ENCODE assay signal across 22 mouse cellular contexts in the genomic region with DNA sequence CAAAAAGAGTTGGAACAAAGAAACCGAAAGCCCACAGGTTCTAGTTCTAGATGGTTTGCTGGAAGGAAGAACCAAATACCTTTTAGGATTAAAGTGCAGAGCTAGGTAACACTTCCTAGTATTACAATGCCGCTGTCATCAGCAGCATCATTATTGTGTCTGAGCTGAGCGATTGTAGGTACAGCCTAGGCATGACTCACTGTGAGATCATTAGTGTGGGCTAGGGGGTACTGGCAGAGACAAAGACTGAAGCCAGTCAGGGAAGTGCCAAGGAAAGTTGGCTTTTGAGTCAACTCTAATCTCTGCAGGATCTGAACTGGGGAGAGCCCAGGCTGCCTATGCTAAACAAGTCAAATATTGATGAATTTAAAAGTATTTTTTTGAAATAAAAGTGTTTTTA.
DNase-seq lines count a peak whose midpoint lies in the region; TF ChIP-seq lines count a peak whose summit lies in the region.
"Had no signal": no experiment of that assay in that cellular context is flagged by ENCODE, and none has a peak within 500 bp of the region (broad histone marks: within the 10 kb centered on the region; RNA-seq: fewer than 3 reads in every experiment).

No protein-coding gene starts in this region.

- H3K79me2 ChIP-seq in C2C12 (ENCODE audit: control insufficient read depth, insufficient read depth), result no peaks in the 10 kb centered on the region

- no peak for TF ChIP-seq CTCF in C2C12 (IDR thresholded peaks at IDR 0.05; ENCODE audit: control insufficient read depth, insufficient read depth, insufficient read length)

- H3K36me3 ChIP-seq in C2C12 (ENCODE audit: control insufficient read depth, insufficient read depth), result no peaks in the 10 kb centered on the region
- H3K36me3 ChIP-seq: G1E had no signal

- no peak overlapping the region for H3K4me3 ChIP-seq in C2C12 (ENCODE audit: insufficient read depth, poor library complexity, severe bottlenecking)

- H3K79me3 ChIP-seq in C2C12 (ENCODE audit: low read depth), result no peaks in the 10 kb centered on the region

- no peak overlapping the region for H3ac ChIP-seq in C2C12 (ENCODE audit: control insufficient read depth, insufficient read length, low read depth)

- DNase-seq in 3T3-L1 (ENCODE audit: low read depth, low spot score) (peak; percentile 76), NIH3T3 (ENCODE audit: low read depth) (peak; percentile 17)
- DNase-seq in thymus, postnatal 10 days (ENCODE audit: low spot score in 2 of 2), result no peak
- no peak for DNase-seq in heart, postnatal 4 days
- DNase-seq in layer of hippocampus, postnatal 14 days (ENCODE audit: low spot score in 2 of 2), result no peak
- DNase-seq: adrenal gland, adult 2 months; adrenal gland, adult 8-10 months; adrenal gland, postnatal 10 days; adrenal gland, postnatal 14 days; adrenal gland, postnatal 25 days; adrenal gland, postnatal 36 days; B cell, adult 2 months; cerebellum, adult 11 months; cerebellum, adult 11-12 months; cerebellum, adult 18-20 months; cerebellum, adult 2 months; cerebellum, adult 8-10 months; cerebellum, adult 9-10 months had no signal

- no peaks in the 10 kb centered on the region for H3K27me3 ChIP-seq in C2C12 (ENCODE audit: control insufficient read depth, insufficient read depth, insufficient read length)
- H3K27me3 ChIP-seq: CH12.LX, Patski had no signal

TF ChIP-seq in C2C12, 6 proteins besides CTCF, POLR2A, EP300 and RAD21:
- TF ChIP-seq MAX (IDR thresholded peaks at IDR 0.05) (no peak), USF1 (IDR thresholded peaks at IDR 0.05; ENCODE audit: low read depth) (no peak), MYOG (IDR thresholded peaks at IDR 0.05; ENCODE audit: control insufficient read depth, extremely low read depth, insufficient read length) (no peak), MYOD1 (IDR thresholded peaks at IDR 0.05; ENCODE audit: control insufficient read depth, insufficient read length, low read depth) (peak; percentile 21), FOSL1 (IDR thresholded peaks at IDR 0.05; ENCODE audit: insufficient read depth, low read length, poor library complexity, severe bottlenecking) (peak; percentile 69), CEBPB (IDR thresholded peaks at IDR 0.05; ENCODE audit: low read depth) (no peak)
TF ChIP-seq in C2C12: peak in this region for 2.

Comparison
In these comparisons a context has a peak if more than half of its experiments do, and no peak if none do; other contexts are left out.
1. DNase-seq: peak in 3T3-L1 (single experiment) and NIH3T3 (single experiment); none in thymus, postnatal 10 days (0 of 2), heart, postnatal 4 days (single experiment) and layer of hippocampus, postnatal 14 days (0 of 2).